Mouse (Mus musculus): ENCODE data around the gene Lrfn2. TPM values are rescaled to one million over a fixed set of nuclear protein-coding genes. Genes with fewer than 3 reads are reported as not detected.

Gene Lrfn2
- total RNA-seq, 2 experiments from 2014 or later = 36.6 to 42.2 TPM

GRCm38 (mm10) chr17:48968304-48968703 is 36.1 kb downstream of the Lrfn2 start:
- no peak for DNase-seq

- no peak for DNase-seq
Observed at GRCm38 (mm10) chr17:48971296-48971695, 39.1 kb downstream of the Lrfn2 start.

GRCm38 (mm10) chr17:48972866-48973265 is 40.7 kb downstream of the Lrfn2 start:
- DNase-seq = no peak

GRCm38 (mm10) chr17:48973394-48973793 is 41.2 kb downstream of the Lrfn2 start:
- no peak for DNase-seq

- DNase-seq = no peak
Observed at GRCm38 (mm10) chr17:48975055-48975454, 42.9 kb downstream of the Lrfn2 start.

GRCm38 (mm10) chr17:48976611-48977022 is 44.4 kb downstream of the Lrfn2 start:
- peak; percentile 54 to 56 for DNase-seq

GRCm38 (mm10) chr17:48995256-48995993 is 63.2 kb downstream of the Lrfn2 start:
- DNase-seq = no peak

GRCm38 (mm10) chr17:48999463-49000227 is 67.5 kb downstream of the Lrfn2 start:
- no peak for DNase-seq

GRCm38 (mm10) chr17:49009384-49010073 is 77.3 kb downstream of the Lrfn2 start:
- DNase-seq = no peak

- DNase-seq = peak; percentile 35 to 48
Observed at GRCm38 (mm10) chr17:49013876-49014600, 81.9 kb downstream of the Lrfn2 start.

- DNase-seq = no peak
Observed at GRCm38 (mm10) chr17:49015368-49015767, 83.2 kb downstream of the Lrfn2 start.

GRCm38 (mm10) chr17:49016229-49016628 is 84.0 kb downstream of the Lrfn2 start:
- DNase-seq = no peak

GRCm38 (mm10) chr17:49017438-49018415 is 85.5 kb downstream of the Lrfn2 start:
- no peak for DNase-seq

- no peak for DNase-seq
Observed at GRCm38 (mm10) chr17:49018774-49019488, 86.8 kb downstream of the Lrfn2 start.

GRCm38 (mm10) chr17:49029556-49030268 is 97.5 kb downstream of the Lrfn2 start:
- peak; percentile 24 to 40 for DNase-seq

- DNase-seq = peak in 1 of 2 experiments; percentile 34
Observed at GRCm38 (mm10) chr17:49030269-49030615, 98.1 kb downstream of the Lrfn2 start.

GRCm38 (mm10) chr17:49030841-49031240 is 98.7 kb downstream of the Lrfn2 start:
- no peak for DNase-seq

- DNase-seq = no peak
Observed at GRCm38 (mm10) chr17:49031790-49032189, 99.6 kb downstream of the Lrfn2 start.

- no peak for DNase-seq
Observed at GRCm38 (mm10) chr17:49033276-49033675, 101.1 kb downstream of the Lrfn2 start.

All from layer of hippocampus, postnatal 36 days (tissue).